Mouse (Mus musculus): ENCODE results near the gene Wwc2.
"Not testable (repeated sequence)": the region's sequence is repeated elsewhere in the genome, so short reads cannot be mapped to it uniquely, and the experiment has no call there.

The Wwc2 gene

GRCm38 (mm10) chr8:47843651-47844050, 147.1 kb downstream of the Wwc2 start:
- DNase-seq = no peak

DNA sequence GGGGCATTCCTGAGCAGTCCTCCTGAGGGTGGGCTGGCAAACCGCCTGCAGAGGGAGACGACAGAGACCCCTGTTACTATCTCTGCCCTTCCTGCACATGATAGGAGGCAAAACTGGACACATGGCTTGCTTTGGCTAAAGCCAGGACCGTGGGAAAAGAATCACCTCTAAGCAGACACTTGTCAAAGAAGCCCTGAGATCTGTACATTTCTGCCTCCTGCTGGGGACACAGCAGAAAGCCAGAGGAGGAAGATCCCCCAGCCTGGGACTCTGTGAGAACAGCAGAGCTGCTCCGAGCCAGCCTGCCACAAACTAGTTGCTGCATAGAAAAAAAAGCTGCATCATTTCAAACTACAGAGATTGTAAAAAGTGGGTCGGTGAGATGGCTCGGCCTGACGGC, 147.7 kb downstream of the Wwc2 start:
- no peak for DNase-seq

GRCm38 (mm10) chr8:47833944-47834343, 156.8 kb downstream of the Wwc2 start:
- DNase-seq = no peak

DNA sequence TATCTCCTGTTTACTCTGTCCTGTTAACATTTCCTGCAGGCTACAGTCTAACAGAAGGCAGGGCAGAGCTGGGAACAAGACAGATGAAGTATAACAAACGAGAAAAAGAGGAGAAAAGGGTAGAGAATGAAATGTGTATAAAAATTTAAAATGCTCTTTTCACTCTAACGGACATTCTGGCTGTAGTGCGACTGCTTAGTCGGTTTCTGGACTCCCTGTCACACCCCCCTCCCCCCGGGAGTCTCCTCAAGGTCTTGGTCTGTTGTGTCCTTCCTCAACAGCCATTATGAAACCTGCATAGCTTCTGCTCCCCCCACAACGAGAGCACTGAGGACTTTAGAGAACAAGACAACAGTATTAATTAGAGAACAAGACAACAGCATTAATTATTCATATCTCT, 158.1 kb downstream of the Wwc2 start:
- no peak for DNase-seq

GRCm38 (mm10) chr8:47826911-47827310, 163.8 kb downstream of the Wwc2 start:
- no peak for DNase-seq

DNA sequence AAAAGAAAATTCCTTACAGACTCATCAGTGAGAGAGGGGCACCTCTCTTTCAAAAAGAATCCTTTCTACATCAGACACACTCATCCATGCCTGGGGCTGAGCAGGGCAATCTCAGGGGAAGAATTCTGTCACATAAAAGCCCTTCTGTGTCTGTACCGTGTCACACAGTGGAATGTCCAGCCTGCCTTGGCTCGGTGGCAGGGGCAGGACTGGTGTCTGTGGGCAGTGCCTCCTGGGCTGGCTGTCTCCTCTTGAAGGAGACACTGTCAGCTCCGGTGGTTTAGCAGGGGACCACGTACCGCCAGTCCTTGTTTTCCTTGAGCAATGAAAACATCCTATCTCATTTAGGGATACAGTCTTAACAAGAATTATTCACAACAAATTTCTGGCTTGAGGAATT, 165.1 kb downstream of the Wwc2 start:
- DNase-seq = no peak

GRCm38 (mm10) chr8:47824182-47824581, 166.5 kb downstream of the Wwc2 start, which contains the start of gene Cldn22:
Gene Cldn22, plus strand, starts transcription at chr8:47824482.
- no peak for DNase-seq

GRCm38 (mm10) chr8:47823777-47824176, 166.9 kb downstream of the Wwc2 start:
- no peak for DNase-seq

DNA sequence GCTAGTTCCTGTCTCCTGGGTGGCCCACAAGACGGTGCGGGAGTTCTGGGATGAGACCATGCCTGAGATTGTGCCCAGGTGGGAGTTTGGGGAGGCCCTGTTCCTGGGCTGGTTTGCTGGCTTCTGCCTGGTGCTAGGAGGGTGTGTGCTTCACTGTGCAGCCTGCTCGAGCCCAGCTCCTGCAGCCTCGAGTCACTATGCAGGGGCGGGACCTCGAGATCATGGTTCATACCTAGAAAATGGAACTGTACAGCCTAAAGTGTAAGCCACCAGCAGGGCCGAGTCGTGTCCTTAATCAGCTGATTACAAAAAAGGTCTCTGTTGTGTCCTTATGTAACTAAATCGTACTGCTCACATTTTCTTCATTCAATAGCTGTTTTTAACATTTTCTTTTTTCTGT, 168.2 kb downstream of the Wwc2 start:
- not testable (repeated sequence) for DNase-seq

DNA sequence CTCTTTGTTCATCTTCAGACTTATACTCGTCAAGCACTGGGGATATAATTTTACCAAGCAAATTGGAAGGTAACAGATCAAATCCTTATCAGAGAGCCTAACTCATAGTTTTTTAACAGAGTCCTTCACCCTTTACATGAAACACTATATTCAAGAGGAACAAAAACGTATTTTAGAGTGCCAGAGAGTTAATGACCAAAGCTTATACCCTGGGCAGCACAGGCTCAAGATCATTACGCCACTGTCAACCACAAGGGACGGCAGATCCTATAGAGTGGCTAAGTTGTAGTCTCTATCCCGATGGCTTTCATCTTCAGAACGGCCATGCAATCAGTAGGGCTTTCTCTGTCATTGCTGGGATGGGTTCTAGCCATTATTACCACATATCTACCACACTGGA, 168.9 kb downstream of the Wwc2 start, which contains the start of gene Cldn24:
Gene Cldn24 (plus strand): TSS at position 301 of the 400 bp plus-strand sequence.
- DNase-seq = no peak

GRCm38 (mm10) chr8:47820914-47821772, 169.6 kb downstream of the Wwc2 start:
- no peak for DNase-seq

DNA sequence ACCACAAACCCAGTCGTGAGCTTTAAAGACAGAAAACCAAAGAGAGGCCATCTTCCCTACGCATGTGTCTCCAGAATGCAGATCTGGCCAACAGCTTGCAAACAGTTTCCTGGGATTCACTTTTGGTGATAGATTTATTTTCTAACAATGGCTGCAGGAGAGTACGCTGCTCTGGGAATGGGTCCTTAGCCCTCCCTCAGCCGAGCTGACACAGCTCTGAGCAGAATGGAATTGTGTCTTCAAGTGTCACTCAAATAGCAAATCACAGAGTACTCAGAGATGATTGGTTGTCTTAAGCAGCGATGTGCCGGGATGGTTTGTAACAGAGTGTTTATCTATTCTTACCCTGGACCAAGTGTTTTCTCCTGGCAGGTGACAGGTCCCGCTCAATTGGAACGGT, 171.7 kb downstream of the Wwc2 start:
- no peak for DNase-seq

- peak; percentile 13 for DNase-seq
These were observed 179.5 kb downstream of the Wwc2 start for GRCm38 (mm10) chr8:47811221-47811620.

DNA sequence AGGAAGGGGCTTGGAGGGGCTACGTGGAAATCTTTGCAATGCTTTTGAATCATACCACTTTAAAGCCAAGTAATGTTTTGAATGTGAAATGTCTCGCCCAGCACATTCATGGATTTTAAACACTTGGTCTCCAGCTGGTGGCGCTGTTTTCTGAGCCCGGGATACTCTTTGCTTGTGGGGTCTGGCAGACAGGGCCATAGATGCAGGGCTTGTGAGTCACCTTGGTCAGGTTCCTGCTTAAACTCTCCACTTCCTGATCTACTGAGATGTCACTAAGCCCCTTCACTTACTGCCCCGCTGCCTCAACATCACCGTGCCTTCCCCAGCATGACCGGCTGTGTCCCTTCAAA, 180.1 kb downstream of the Wwc2 start:
- no peak for DNase-seq

DNA sequence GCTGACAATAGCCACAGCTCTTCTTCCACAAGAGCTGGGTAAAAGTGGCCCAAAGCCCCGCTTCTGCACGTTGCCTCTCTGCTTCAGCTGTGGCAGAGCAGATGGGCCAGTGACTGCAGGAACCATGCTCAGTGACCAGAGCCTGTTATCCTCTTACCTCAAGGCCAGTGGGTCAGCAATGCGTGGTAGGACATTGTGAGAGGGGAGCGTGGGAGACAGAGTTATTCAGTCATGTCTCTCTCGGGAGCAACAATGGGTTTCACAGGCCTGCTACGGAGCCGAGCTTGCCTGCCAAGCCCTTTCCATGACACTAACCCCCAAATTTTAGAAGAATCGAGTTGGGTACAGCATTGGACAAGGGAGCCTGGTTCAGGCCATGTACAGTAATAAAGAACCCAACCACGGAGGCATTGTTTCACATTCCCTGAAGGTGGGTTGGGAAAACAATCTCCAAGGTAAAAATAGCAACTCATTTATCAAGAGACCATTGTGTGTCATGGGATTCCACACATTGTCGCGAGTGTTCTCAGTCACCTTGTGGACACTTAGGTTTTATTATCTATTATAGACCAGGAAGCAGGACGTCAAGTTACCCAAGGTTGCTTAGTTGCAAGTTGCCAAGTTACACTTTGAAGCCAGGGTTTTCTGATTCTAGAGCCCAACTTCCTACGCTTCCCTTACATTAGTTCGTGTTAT, 180.6 kb downstream of the Wwc2 start:
- no peak for DNase-seq

GRCm38 (mm10) chr8:47804262-47804661, 186.5 kb downstream of the Wwc2 start:
- DNase-seq = no peak

DNA sequence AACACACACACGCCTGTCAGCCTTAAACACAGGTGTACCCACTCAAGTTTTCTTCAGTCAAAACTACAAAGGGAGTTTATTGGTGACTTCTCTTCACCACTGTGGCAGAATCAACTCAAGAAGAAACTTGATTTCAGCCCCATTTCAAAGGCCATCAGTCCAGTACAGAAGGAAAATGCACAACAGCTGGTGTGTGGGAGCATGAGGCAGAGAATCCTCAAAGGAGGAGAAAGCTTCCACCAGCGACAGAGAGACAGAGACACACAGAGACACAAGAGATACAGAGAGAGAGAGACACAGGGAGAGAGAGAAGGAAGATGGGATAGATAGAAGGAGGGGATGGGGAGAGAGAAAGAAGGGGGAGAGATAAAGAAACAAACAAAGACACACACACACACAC, 188.4 kb downstream of the Wwc2 start:
- DNase-seq = no peak

DNA sequence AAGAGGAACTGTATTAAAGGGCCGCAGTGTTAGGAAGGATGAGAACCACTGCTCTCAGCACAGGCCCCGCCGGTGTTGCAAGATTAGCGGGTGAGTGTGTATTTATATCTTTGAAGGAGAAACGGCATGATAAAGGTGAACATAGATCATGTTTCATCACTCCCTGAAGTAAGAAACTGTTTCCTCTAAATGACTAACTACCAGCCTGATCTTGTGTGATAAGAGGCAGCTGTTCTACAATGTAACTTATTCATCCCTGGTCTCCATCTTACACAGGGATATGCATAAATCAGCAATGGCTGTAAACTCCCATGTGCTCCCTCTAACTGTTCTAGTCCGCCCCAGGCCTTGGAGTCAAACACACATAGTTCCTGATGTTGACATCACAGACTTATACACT, 191.3 kb downstream of the Wwc2 start:
- DNase-seq = no peak

DNA sequence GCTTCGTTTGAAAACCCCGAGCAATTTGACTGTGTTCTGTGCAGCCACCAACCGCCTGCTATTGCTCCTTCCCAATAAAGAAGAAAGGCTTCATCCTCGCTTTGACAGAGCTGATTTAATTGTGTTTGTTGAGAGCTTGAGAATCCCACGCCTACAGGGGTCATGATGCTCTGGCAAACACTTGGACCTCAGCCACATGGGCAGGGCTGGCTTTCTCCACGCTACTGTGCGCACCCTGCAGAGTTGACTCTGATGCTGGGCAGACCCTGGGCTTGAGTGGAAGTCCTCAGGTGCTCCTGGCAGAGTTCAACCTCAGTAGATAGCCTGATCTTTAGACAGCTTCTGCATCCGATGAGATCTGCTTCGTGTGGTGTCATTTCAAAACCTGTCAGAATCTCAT, 198.7 kb downstream of the Wwc2 start:
- no peak for DNase-seq

GRCm38 (mm10) chr8:47787705-47788104, 203.0 kb downstream of the Wwc2 start:
- no peak for DNase-seq

DNA sequence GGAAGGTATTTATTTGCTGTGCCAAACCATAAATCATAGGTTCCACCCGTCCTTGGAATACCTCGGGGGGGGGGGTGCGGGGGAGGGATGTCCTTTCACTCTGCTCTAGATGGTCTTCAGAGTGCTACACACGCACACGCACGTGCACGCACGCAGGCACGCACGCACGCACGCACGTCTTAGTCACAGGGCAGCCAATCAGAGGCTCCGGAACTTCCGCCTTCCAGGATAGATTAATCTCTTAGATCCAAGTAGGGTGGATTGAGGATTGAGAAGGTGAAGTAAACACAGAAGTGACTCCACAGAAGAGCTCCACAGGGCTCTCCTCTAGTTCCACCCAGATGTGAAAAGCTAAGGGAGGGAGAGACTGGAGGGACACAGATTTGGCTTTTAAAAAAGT, 204.4 kb downstream of the Wwc2 start:
- DNase-seq = no peak

GRCm38 (mm10) chr8:47784436-47784835, 206.3 kb downstream of the Wwc2 start:
- no peak for DNase-seq

- DNase-seq = no peak
These were observed 206.8 kb downstream of the Wwc2 start for GRCm38 (mm10) chr8:47783944-47784343.

DNA sequence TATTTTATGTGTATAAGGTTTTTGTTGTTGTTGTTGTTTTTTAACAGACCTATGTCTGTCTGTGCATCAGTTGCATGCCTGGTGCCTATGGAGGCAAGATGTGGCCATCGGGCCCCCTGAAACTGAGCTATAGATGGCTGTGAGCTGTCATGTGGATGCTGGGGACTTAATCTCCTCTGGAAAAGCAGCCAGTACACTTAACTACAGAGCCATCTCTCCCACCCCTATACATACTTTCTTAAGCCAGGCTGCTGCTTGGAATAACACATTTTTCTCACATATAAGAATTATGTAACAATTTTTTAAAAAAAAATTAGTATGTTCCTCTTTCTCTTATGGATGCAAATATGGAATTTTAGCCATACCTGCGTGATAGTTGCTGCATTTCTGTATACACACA, 207.2 kb downstream of the Wwc2 start:
- DNase-seq = no peak

Data from thymus, postnatal 14 days (tissue).